Mouse (Mus musculus) common myeloid progenitor, adult 5-6 weeks (primary cell): ENCODE measurements at regions not wholly inside any gene's neighbourhood (a gene's known extent, or its start where the extent isn't known, plus 50 kb on each side); places are given as distances from the start of the nearest gene placed in this dataset.

Experiments
- ATAC-seq: replicated peaks from 2 replicates; pipeline ENCODE4 v1.8.0; 2016; ENCODE audit warnings: low read depth, mild to moderate bottlenecking, moderate TSS enrichment, inconsistent platforms; ENCODE audit not compliant: poor library complexity, severe bottlenecking

- ATAC-seq, result no peak
Observed at GRCm38 (mm10) chr14:48853479-48854187, 180.0 kb upstream of the Otx2 start.

GRCm38 (mm10) chr14:48852787-48853186 lies 179.2 kb upstream of the Otx2 start:
- ATAC-seq, result peak; percentile 94

- ATAC-seq, result no peak
Observed at GRCm38 (mm10) chr14:48852061-48852460, 178.4 kb upstream of the Otx2 start.

GRCm38 (mm10) chr14:48842861-48843260 lies 169.2 kb upstream of the Otx2 start:
- no peak for ATAC-seq

GRCm38 (mm10) chr14:48841278-48841677 lies 167.7 kb upstream of the Otx2 start:
- no peak for ATAC-seq

- ATAC-seq, result no peak
Observed at GRCm38 (mm10) chr14:48837181-48837580, 163.6 kb upstream of the Otx2 start.

GRCm38 (mm10) chr14:48836071-48836470 lies 162.5 kb upstream of the Otx2 start:
- ATAC-seq, result no peak

GRCm38 (mm10) chr14:48834416-48834815 lies 160.8 kb upstream of the Otx2 start:
- ATAC-seq, result no peak

- no peak for ATAC-seq
Observed at GRCm38 (mm10) chr14:48826421-48826820, 152.8 kb upstream of the Otx2 start.

GRCm38 (mm10) chr14:48824375-48824774 lies 150.8 kb upstream of the Otx2 start:
- no peak for ATAC-seq

GRCm38 (mm10) chr14:48815941-48816340 lies 142.3 kb upstream of the Otx2 start:
- ATAC-seq, result no peak

- ATAC-seq, result no peak
Observed at GRCm38 (mm10) chr14:48815231-48815728, 141.7 kb upstream of the Otx2 start.

- ATAC-seq, result no peak
Observed at GRCm38 (mm10) chr14:48812741-48813495, 139.3 kb upstream of the Otx2 start.

GRCm38 (mm10) chr14:48804098-48804497 lies 130.5 kb upstream of the Otx2 start:
- no peak for ATAC-seq

- ATAC-seq, result no peak
Observed at GRCm38 (mm10) chr14:48801283-48801682, 127.7 kb upstream of the Otx2 start.

GRCm38 (mm10) chr14:48800857-48801256 lies 127.2 kb upstream of the Otx2 start:
- ATAC-seq, result no peak

GRCm38 (mm10) chr14:48800100-48800449 lies 126.5 kb upstream of the Otx2 start:
- no peak for ATAC-seq

GRCm38 (mm10) chr14:48799442-48800099 lies 126.0 kb upstream of the Otx2 start:
- ATAC-seq, result no peak

GRCm38 (mm10) chr14:48791507-48791906 lies 117.9 kb upstream of the Otx2 start:
- no peak for ATAC-seq

GRCm38 (mm10) chr14:48779327-48779726 lies 105.7 kb upstream of the Otx2 start:
- ATAC-seq, result no peak

- no peak for ATAC-seq
Observed at GRCm38 (mm10) chr14:48770832-48771231, 97.2 kb upstream of the Otx2 start.
